Mouse (Mus musculus): ENCODE measurements at regions not wholly inside any gene's neighbourhood (a gene's known extent, or its start where the extent isn't known, plus 50 kb on each side); places are given as distances from the start of the nearest gene placed in this dataset.

GRCm38 (mm10) chr8:79828763-79829542 lies 117.3 kb downstream of the Anapc10 start:
- no peak for DNase-seq

- no peak for DNase-seq
Observed at GRCm38 (mm10) chr8:79829543-79829890, 117.9 kb downstream of the Anapc10 start.

GRCm38 (mm10) chr8:79829941-79830633 lies 118.5 kb downstream of the Anapc10 start:
- DNase-seq = no peak

- DNase-seq = no peak
Observed at GRCm38 (mm10) chr8:79838961-79839360, 127.3 kb downstream of the Anapc10 start.

GRCm38 (mm10) chr8:79849982-79850514 lies 138.4 kb downstream of the Anapc10 start:
- peak; percentile 39 to 57 for DNase-seq

- peak; percentile 10 to 20 for DNase-seq
Observed at GRCm38 (mm10) chr8:79850519-79850918, 138.9 kb downstream of the Anapc10 start.

- DNase-seq = no peak
Observed at GRCm38 (mm10) chr8:79872416-79873077, 160.9 kb downstream of the Anapc10 start.

GRCm38 (mm10) chr8:79907971-79908370 lies 149.8 kb downstream of the Hhip start:
- DNase-seq = no peak
